Mouse (Mus musculus) liver, embryonic 16.5 days (tissue): ENCODE data around the gene Ikzf5. TPM values are rescaled to one million over a fixed set of nuclear protein-coding genes. Genes with fewer than 3 reads are reported as not detected.
"Not testable (repeated sequence)": the region's sequence is repeated elsewhere in the genome, so short reads cannot be mapped to it uniquely, and the experiment has no call there.

ENCODE experiments used
- ATAC-seq: fragments of 200-750 bp; cut with Nextera tagmentation; 2 replicates; pipeline ENCODE4 v1.8.0; 2017; ENCODE audit warnings: low read depth, mild to moderate bottlenecking, moderate number of reproducible peaks, moderate library complexity
- H3K27ac ChIP-seq: fragments of 300-500 bp; sonication (generic); 2 replicates; pipeline ENCODE4 v1.5.1; 2014; ENCODE audit warnings: mild to moderate bottlenecking, low read length
- H3K27me3 ChIP-seq: fragments of 300-500 bp; sonication (generic); 2 replicates; pipeline ENCODE4 v1.6.1; 2014; ENCODE audit warnings: low read depth, low read length, mixed read lengths; ENCODE audit not compliant: control insufficient read depth, insufficient read depth
- H3K36me3 ChIP-seq: fragments of 300-500 bp; sonication (generic); 2 replicates; pipeline ENCODE4 v1.6.1; 2014; ENCODE audit warnings: mild to moderate bottlenecking; ENCODE audit not compliant: control insufficient read depth, insufficient read depth
- H3K4me1 ChIP-seq: fragments of 300-500 bp; sonication (generic); 2 replicates; pipeline ENCODE4 v1.6.1; 2014; ENCODE audit warnings: low read depth, low read length, mixed read lengths; ENCODE audit not compliant: control insufficient read depth
- H3K4me2 ChIP-seq: fragments of 300-500 bp; sonication (generic); 2 replicates; pipeline ENCODE4 v1.6.1; 2014; ENCODE audit warnings: low read depth, low read length, mixed read lengths
- H3K4me3 ChIP-seq: fragments of 300-500 bp; sonication (generic); 2 replicates; pipeline ENCODE4 v1.5.1; 2014; ENCODE audit warnings: low read depth, mild to moderate bottlenecking, low read length
- H3K9ac ChIP-seq: fragments of 300-500 bp; sonication (generic); 2 replicates; pipeline ENCODE4 v1.6.1; 2014; ENCODE audit warnings: low read depth, low read length
- H3K9me3 ChIP-seq: fragments of 300-500 bp; sonication (generic); replicated peaks from 2 replicates; pipeline ENCODE4 v1.6.1; 2016; ENCODE audit warnings: low read length; ENCODE audit not compliant: control insufficient read depth
- WGBS: fragments of 180-500 bp; shearing (Covaris S2); extraction: QIAGEN DNeasy Blood & Tissue Kit; methylation state at CpG from one replicate; pipeline ENCODE4 v1.1.7; 2014; ENCODE audit not compliant: insufficient replicate concordance; 5-methylcytosine and 5-hydroxymethylcytosine counted together
- polyA plus RNA-seq: library from polyadenylated mRNA; unstranded; fragments of >200 nt; fragmentation: Nextera tagmentation; extraction: Ambion mirVana; gene quantifications from 2 replicates; pipeline ENCODE4 v1.2.1, GENCODE M21; 2015

The Ikzf5 gene
- polyA plus RNA-seq, 1 experiment from 2014 or later = 10.2 TPM

- WGBS = 51% methylated on average over 2 of the region's 2 CpGs
- Histone ChIP-seq H3K27me3 (no peaks in the 10 kb centered on the region), H3K36me3 (no peaks in the 10 kb centered on the region), H3K27ac (no peak overlapping the region), H3K9ac (no peak overlapping the region), H3K4me3 (no peak overlapping the region), H3K4me1 (peaks cover 14% of the 10 kb centered on the region), H3K9me3 (no peaks in the 10 kb centered on the region), H3K4me2 (peak overlapping the region; percentile 78; the same call in 1 of the 2 replicates)
- no peak for ATAC-seq
Measured at GRCm38 (mm10) chr7:131411941-131412270, 1.6 kb upstream of the Ikzf5 start.

- Histone ChIP-seq H3K27ac (0 out of 2 replicates have a peak overlapping the region, but pooled peaks have one; percentile 6), H3K4me3 (peak overlapping the region; percentile 98), H3K9me3 (no peaks in the 10 kb centered on the region), H3K36me3 (no peaks in the 10 kb centered on the region), H3K4me2 (peak overlapping the region; percentile 78), H3K4me1 (peaks cover 14% of the 10 kb centered on the region), H3K9ac (peak overlapping the region; percentile 71), H3K27me3 (no peaks in the 10 kb centered on the region)
- WGBS = 40% methylated on average over 10 of the region's 10 CpGs
- ATAC-seq = no peak
Measured at GRCm38 (mm10) chr7:131411221-131411940, 1.1 kb upstream of the Ikzf5 start.

GRCm38 (mm10) chr7:131409988-131410385, 334 bp downstream of the Ikzf5 start:
- Histone ChIP-seq H3K4me2 (peak overlapping the region; percentile 78), H3K27me3 (no peaks in the 10 kb centered on the region), H3K4me3 (peak overlapping the region; percentile 98), H3K27ac (peak overlapping the region; percentile 86), H3K9ac (peak overlapping the region; percentile 99), H3K36me3 (no peaks in the 10 kb centered on the region), H3K4me1 (peaks cover 14% of the 10 kb centered on the region), H3K9me3 (no peaks in the 10 kb centered on the region)
- ATAC-seq = peak; percentile 63
- under 1% methylated on average over 38 of the region's 38 CpGs for WGBS

GRCm38 (mm10) chr7:131409321-131409987, 867 bp downstream of the Ikzf5 start:
- H3K27me3 ChIP-seq = no peaks in the 10 kb centered on the region
- peaks cover 14% of the 10 kb centered on the region for H3K4me1 ChIP-seq
- no peak for ATAC-seq
- 4% methylated on average over 16 of the region's 16 CpGs for WGBS
- no peaks in the 10 kb centered on the region for H3K36me3 ChIP-seq
- H3K9me3 ChIP-seq = no peaks in the 10 kb centered on the region
- peak overlapping the region; percentile 98 for H3K4me3 ChIP-seq
- H3K4me2 ChIP-seq = peak overlapping the region; percentile 78
- H3K9ac ChIP-seq = peak overlapping the region; percentile 99
- peak overlapping the region; percentile 86 for H3K27ac ChIP-seq

GRCm38 (mm10) chr7:131391761-131392160, 18.6 kb downstream of the Ikzf5 start:
- not testable (repeated sequence) for H3K27me3 ChIP-seq, ATAC-seq, H3K4me2 ChIP-seq, H3K4me1 ChIP-seq, H3K4me3 ChIP-seq, H3K9me3 ChIP-seq, H3K27ac ChIP-seq, H3K9ac ChIP-seq
- H3K36me3 ChIP-seq = peaks cover 17% of the 10 kb centered on the region
- WGBS = 90% methylated on average over 6 of the region's 7 CpGs

GRCm38 (mm10) chr7:131371880-131372651, 38.3 kb downstream of the Ikzf5 start:
- Histone ChIP-seq H3K4me3 (peak overlapping the region; percentile 78), H3K4me1 (peaks cover 16% of the 10 kb centered on the region), H3K9ac (no peak overlapping the region), H3K36me3 (no peaks in the 10 kb centered on the region), H3K27ac (no peak overlapping the region; the same call in 1 of the 2 replicates), H3K27me3 (no peaks in the 10 kb centered on the region), H3K9me3 (no peaks in the 10 kb centered on the region), H3K4me2 (peak overlapping the region; percentile 90)
- ATAC-seq = no peak
- WGBS = 28% methylated on average over 9 of the region's 9 CpGs

- peak overlapping the region; percentile 78 for H3K4me3 ChIP-seq
- no peaks in the 10 kb centered on the region for H3K9me3 ChIP-seq
- 5% methylated on average over 9 of the region's 9 CpGs for WGBS
- H3K27ac ChIP-seq = peak overlapping the region; percentile 92
- no peaks in the 10 kb centered on the region for H3K27me3 ChIP-seq
- H3K4me2 ChIP-seq = peak overlapping the region; percentile 90
- peaks cover 16% of the 10 kb centered on the region for H3K4me1 ChIP-seq
- H3K36me3 ChIP-seq = no peaks in the 10 kb centered on the region
- ATAC-seq = peak; percentile 19
- H3K9ac ChIP-seq = peak overlapping the region; percentile 91
Measured at GRCm38 (mm10) chr7:131371470-131371860, 38.9 kb downstream of the Ikzf5 start.

GRCm38 (mm10) chr7:131370648-131371469, 39.5 kb downstream of the Ikzf5 start, which contains the start of gene Pstk:
TSS of gene Pstk (plus strand) at chr7:131371141.
- H3K4me3 ChIP-seq = peak within 1 kb of the TSS; percentile 78
- H3K9me3 ChIP-seq = no peaks in the 10 kb centered on the region
- peak; percentile 93 for ATAC-seq
- peak within 1 kb of the TSS; percentile 90 for H3K4me2 ChIP-seq
- peaks cover 16% of the 10 kb centered on the region for H3K4me1 ChIP-seq
- 2% methylated on average over 47 of the region's 47 CpGs for WGBS
- H3K27ac ChIP-seq = peak within 1 kb of the TSS; percentile 92
- peak within 1 kb of the TSS; percentile 91 for H3K9ac ChIP-seq
- no peaks in the 10 kb centered on the region for H3K27me3 ChIP-seq
- no peaks in the 10 kb centered on the region for H3K36me3 ChIP-seq
